Mouse (Mus musculus) heart, postnatal 4 days (tissue): ENCODE data around the gene Tent4a. TPM values are rescaled to one million over a fixed set of nuclear protein-coding genes. Genes with fewer than 3 reads are reported as not detected.
A peak's percentile ranks its signal among the peaks of the same experiment; 100 is the strongest.

Source experiments
- DNase-seq: peaks from one replicate; pipeline ENCODE4 v3.0.0; 2021
- total RNA-seq, 2 experiments: library from RNA; stranded (reverse); gene quantifications; 2 replicates each; pipeline ENCODE4 v1.2.3; 2021

Tent4a gene
- total RNA-seq, 2 experiments from 2014 or later: 23.1 to 25.0 TPM

DNA sequence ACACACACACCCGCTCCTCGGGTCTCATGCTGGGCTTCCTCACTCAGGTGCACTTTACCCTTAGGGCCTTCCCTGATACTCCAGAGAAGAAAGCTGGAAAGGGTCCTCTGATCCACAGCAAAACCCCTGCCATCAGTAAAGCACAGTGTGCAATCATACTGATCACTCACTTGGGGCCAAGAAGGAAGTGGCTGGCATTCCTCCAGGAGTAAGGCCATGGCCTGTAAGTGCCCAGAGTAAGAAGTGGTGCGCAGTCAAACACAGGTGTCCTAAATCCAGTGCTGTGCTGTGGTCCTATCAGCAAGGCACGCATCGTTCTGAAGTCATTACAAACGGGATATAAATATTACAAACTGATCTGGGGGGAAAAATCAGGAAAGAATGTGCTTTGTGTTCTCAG lies 17.0 kb downstream of the Tent4a start:
- DNase-seq: no peak

DNA sequence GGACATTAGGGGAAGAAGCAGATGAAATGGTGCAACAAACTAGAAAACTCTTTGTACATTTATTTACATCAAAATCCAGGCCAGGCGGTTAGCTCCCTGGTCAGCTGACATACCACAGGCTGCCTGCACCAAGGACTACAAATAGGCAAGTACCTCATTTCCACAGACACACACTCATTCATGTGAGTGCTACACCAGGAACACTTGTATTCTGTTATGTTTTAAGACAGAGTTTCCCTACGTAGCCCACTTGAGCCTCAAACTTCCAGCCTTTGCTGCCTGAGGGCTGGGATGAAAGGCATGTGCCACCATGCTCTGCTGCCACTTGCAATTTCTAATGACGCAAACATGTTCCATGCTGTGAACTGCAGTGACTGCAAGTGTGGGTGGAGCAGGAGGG lies 19.3 kb downstream of the Tent4a start:
- DNase-seq: no peak

DNA sequence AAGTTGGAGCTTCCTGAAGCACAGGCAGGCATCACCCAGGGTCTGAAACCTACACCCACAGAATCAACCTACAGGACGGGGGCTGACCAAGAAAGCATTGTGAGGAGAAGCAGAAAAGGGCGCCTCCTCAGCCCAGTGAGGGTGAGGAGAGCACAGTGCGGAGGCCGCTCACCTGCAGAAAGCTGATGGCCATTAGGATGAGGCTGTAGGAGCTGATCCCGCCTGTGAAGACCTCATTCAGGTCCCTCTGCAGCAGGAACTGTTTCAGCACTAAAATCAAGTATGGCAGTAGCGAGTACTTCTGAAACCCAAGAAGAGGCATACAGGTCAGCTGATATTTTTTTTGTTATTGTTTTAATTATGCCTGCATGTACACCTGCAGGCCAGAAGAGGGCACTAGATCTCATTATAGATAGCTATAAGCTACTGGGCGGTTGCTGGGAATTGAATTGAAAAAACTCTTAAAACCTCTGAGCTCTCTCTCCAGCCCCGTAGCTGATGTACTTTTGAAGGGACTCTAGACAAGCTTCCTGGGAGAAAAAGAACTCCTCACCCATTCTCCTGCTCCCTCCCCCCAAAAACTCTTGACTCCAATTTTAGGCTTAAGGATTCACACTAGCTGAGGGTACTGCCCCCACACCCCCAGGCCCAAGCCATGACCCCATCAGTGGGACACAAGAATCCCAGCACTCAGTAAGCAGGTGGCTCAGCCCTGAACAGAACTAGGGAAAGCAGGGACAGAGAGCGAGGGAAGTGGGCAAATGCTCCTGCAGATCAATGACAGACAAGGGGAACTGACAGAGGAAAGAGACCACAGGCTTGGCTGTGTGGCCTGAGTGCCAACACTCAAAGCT lies 24.8 kb downstream of the Tent4a start:
- DNase-seq: no peak

DNA sequence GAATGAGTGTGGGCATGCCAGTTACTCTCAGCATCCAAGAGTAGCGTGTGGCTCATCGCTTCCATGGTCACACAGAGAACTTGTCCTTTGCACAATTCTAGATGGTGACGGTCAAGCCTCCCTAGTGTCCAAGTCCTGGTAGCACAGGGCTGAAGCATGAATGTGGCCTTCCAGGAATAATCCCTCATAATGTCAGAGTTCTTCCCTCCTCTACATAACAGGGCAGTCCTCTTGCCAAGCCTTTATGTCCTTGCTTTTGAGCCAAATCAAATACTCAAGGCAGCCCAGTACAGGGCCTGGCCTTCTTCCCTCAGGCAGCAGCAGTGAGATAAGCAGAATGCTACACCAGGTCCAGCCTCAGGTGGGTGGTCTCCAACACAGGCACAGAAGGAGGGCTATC lies 26.8 kb downstream of the Tent4a start:
- no peak for DNase-seq

DNA sequence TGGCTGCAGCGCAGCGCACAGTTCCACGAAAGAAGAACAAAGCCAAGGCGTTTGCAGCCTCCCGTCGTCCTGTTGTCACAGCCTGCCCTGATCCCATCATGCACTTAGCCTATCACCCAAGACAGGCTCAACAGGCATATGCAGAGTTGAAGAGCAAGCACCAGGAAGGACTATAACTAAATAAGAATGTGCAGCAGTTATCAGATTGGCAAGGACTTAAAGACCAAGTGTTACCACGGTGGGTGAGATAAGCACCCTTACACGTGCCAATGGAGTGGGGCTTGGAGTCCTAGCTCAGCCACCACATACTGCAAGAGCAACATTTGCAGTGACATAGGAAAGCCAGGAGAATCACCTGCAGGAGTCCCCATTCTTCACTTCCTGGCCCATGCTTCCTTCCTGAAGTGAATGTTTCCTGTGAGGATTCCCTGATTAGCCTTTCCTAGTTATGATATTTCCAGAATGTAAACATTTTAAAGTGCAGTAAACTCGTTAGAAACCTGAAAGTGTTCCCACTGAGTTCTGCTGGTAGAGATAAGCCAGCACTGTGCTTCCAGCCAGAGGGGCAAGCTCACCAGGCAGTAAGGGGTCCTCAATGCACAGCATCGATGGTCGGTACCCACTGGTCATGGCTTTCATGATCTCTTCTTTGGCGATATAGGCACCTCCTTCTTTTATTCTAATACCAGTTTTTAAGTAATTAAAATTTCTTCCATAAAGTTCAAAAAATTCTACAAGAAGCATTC lies 27.9 kb downstream of the Tent4a start:
- no peak for DNase-seq

DNA sequence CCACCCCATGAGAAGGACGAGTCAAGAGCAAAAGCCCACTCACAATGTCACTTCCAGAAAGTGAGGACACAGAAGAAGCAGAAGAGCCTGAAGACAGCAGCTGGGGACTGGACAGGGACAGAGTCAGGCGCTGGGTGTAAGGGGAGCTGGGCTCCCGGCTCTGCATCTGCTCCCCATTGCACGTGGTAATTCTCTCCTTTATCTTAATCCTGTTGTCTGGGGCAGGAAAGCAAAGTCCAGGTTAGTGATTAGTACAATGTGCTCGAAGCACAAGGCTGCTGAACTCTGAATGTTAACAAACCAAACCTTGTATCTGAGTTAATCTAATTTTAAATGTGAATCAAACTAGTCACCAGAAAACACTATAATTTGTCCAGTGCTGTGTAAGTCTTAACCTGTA lies 31.6 kb downstream of the Tent4a start:
- no peak for DNase-seq

DNA sequence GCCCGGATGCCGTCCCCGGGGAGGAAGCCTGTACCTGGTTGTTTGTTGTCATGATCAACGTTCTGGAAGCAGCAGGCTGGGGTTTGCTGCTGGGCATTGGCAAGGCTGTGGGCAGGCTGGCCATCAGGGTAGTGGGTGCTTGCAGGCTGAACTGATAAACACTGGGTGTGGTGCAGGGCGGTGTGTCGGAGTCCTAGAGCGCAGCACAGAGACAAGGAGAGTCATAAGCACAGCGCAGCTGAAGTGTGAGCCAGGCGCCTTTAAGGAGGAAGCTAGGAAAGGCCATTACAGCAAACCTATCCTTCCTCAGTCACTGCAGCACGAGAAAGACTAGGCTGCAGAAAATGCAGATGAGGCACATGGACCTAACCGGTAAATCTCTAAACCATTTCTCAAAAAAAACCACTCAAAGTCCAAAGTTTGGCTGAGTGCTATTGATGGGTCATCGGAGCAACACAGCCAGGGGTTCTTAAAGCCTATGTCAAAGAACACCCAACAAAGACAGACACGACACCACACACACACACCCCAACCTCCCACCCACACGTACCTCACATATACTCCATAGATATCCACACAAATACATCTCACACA lies 32.2 kb downstream of the Tent4a start:
- no peak for DNase-seq

DNA sequence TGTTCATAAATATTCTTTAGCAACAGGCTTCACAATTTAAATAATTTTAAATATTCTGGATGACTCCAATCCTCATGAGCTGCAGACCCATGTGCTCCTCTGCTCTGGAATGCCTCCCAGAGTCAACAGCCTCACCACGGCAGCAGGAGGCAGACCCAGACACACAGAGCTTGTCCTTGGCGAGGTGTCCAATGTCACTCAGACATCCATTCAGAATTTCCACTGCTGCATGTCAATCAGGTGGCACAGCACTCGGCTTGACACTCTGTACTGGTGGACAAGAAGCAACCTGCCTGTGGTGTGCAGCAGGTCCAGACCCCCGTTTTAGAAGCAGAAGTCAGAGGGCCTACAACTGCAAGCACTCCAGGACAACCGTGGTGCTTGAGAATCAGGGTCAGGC lies 36.1 kb downstream of the Tent4a start:
- peak; percentile 48 for DNase-seq

DNA sequence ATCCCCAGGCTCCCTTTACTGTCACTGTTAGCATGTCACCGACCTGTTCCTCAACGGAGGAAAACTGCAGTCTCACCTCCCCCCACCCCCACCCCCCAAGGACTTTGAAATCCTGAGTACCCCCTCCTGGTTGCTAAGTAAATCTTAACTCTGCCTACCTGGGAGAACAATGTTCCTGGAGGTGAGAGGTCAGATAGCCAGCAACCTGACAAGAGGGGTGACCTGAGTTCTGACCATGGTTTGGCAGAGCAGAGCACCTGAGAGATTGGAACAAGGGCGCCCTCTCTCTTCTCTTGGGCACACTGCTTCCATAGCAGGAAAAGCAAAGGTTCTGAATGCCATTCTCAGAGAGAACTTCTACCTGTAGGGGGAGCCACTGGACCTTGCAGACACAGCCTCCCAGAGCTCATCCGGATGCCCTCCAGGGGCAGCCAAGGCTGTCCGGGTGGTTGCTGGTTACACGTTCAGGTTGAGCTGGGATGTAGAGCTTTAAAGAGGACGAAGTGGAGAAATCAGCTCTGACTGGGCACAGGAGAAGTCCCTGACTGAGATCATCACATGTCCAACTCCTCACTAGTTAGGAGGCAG lies 41.4 kb downstream of the Tent4a start:
- DNase-seq: peak; percentile 74

DNA sequence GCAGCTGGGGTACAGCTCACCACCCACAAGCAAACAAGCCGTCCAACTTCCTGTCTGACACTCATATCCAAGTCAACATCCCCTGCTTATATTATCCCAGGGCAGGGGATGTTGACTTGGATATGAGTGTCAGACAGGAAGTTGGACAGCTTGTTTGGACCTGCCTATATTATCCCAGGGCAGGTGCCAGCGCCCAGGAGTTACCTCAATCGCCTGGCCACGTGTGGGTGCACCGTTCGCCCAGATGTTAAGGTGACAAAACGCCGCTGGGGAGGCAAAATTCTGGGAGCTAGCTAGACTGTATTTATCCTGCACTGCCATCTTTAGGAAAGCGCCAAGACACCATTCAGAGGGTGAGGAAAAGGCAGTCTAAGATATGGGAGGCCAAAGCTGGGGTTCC lies 44.6 kb downstream of the Tent4a start:
- DNase-seq: no peak

DNA sequence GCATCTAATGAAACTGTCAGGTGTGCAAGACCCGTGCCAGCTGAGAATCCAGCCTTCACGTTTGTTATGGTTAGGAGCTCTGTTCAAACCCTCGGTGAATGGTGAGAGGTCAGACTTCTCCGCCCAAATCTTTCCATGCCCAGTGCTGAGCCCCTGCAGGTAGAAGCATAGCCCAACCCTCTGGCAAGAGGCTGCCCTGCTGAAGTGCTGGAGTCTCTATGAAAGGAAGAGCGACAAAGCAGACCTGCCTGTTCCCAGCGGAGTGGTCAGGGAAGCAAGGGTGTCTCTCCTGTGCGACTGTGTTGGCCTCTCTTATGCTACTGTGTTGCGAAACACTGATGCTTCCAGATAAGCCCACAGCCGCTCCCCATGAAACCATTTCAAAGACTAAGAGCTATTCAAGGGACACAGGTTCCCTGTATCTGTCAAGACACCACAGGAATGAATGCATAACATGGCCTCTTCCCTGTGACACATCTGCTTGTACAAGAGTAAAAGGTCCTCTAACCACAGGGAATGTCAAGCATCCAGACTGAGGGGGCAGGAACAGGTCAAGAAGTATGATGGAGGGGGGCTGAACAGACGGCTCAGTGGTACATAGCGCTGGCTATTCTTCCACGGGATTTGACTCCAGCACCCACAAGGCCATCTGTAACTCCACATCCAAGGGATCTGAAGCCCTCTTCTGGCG lies 45.7 kb downstream of the Tent4a start:
- DNase-seq: no peak

DNA sequence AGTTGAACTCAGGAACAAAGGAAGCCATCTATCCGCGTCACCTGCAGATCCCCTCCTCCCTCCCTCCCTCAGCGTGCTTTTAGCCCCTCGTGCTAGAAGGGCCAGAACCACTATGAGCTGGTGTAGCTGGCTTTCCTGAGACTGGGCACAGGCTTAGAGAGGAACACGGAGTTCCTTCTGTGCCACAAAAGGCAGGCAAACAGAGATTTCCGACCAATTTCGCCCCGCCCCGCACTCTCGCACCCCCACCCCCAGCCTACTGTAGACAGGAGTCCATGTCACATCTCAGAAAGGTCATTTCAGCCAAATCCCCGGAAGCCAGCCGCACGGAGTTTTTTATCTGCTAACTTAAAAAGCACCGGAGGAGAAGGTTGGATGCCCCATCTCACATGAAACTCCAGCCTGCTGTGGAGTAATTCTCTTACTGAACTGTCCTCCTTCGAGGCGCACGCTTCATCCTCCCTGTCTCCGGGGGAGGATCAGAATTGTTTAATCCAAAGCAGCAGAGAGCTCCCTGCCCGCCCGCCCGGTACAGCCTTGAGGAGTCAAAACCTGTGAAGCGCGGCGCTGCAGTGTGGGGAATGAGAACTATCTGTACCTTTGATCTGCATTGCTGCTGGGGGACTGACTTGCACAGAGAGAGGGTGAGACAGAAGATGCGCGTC lies 46.7 kb downstream of the Tent4a start:
- DNase-seq: no peak

DNA sequence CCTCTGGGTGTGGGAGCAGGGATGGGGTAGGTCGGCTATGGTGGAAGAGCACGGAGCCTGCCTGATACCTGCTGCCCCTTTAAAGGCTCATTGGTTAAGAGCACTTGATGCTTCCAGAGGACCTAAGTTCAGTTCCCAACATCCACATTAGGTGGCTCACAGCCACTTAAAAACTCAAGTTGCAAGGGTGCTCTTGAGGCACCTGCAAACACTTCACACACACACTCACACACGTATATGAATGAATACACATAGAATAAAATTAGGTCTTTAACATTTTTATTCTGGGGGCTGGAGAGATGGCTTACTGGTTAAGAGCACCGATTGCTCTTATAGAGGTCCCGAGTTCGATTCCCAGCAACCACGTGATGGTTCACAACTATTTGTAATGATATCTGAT lies 47.3 kb downstream of the Tent4a start:
- no peak for DNase-seq

DNA sequence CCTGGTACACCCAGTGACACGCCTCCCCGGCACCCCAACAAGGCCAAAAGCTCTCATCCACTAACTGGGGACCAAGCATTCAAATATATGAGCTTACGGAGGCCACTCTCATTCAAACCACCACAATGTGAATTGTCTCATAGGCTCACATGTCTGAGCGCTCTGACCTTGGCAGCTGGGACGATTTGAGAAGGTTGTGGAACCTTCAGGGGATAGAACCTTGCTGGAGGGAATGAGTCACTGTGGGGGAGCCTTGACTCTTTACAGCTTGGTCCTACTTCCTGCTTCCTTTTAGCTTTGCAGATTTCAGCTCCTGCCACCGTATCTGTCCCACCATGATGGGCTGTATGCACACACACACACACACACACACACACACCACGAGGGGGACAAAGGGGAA lies 48.6 kb downstream of the Tent4a start:
- DNase-seq: no peak

DNA sequence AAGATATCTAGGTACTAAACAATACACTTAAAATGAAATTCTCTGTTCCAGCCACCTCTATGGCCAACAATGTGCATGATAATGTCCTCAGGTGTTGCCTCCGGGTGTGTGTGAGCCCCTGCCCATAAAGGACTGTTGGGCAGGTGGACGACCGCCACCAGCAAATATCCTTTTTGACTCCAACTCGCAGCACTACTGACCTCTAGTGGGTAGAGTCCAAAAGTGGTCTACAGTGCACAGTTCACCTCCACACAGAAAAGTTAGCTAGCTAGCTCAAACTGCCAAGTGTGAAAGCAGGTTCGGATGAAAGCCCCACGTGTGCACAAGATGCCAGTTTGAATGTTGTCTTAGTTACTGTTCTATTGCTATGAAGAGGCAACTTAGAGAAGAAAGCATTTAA lies 49.1 kb downstream of the Tent4a start:
- DNase-seq: peak; percentile 49

DNA sequence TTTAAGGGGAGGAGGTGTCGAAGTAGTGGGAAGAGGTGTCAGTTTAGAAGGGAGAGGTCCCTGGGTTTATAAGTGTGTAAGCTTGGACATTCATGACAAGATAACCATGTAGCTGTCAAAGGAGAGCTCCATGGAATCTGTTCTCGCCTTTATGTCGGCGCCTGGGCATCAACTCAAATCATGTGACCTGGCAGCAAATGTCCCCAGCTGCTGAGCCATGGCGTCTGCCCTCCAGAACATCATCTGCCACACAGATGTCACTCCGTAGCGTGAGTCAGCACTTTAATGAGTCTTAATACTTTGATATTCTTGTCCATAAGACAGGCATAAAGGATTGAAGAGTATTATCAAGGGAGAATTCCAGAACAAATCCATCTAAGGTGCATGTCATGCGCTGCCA lies 51.7 kb downstream of the Tent4a start:
- DNase-seq: peak; percentile 62

DNA sequence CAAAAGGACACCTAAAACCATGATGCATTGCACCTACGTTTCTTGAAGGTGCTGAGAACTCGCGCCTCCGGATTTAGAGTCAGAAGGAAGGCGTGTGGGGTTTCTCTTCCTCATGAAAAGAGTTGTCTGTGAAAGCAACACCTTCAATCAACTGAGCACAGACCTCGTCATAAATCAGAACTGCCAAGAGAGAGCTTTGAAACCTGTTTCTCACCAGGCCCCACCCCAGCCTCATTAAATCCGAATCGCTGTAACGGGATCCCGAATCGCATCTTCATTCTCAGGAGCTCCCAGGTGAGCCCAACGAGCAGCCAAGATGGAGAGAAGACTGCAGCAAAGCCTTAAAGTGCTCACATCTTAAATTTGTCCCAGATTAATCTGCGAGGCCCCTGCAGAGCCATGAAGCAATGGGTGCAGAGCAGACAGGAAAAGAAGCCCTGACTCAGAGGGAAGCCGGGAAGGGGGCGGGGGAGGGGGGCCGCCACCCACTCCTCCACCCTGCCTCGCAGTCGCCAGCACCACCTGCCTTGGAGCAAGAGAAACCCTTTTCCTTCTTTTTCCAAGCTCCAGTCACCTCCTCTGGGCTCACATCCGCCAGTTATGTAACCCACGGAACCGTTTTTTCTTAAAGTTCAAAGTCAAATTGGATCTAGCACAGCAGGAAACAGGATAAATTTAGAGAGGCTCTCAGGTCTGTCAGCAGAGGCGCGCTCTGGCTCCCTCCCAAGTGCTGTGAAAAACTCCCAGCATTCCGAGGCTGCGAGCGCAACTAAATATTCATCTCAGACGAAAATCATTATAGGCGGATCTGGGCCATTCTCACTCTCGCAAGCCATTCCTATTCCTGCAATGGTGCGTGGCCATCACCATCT lies 52.5 kb downstream of the Tent4a start:
- DNase-seq: peak; percentile 81

DNA sequence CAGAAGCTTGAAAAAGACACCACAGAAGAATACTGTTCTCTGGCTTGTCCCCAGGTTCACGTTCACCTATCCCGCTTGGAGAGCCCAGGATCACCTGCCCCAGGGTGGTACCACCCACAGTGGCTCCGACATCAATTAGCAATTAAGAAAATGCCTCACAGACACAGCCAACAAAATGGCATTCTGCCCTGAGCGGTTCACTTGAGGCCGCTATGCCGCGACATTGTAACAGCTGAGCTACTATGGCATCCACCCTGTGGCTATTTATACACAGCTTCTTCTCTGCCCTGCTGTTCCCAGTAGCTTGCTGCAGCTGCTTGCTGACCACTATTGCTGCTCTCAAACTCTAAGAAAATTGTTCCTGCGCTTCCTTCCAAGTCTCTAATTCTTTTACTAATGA lies 53.4 kb downstream of the Tent4a start:
- peak; percentile 58 for DNase-seq

DNA sequence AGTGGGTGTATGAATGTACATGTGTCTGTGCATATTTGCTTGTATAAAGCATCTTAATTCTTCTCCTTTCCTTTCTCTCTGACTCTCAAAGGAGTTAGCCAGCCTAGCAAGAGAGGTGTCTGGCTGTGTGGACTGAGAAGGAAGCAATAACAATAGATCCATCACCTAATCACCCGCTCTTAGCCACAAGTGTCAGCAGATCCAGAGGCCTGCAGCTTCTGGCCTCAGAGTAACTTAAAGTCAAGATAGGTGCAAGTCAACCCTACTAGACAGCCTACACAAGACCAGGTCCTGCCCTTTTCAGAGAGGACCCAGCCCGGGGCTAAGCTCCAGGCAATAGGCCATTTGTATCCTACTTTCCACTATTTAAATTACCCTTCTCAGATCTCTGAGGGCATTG lies 54.5 kb downstream of the Tent4a start:
- no peak for DNase-seq

DNA sequence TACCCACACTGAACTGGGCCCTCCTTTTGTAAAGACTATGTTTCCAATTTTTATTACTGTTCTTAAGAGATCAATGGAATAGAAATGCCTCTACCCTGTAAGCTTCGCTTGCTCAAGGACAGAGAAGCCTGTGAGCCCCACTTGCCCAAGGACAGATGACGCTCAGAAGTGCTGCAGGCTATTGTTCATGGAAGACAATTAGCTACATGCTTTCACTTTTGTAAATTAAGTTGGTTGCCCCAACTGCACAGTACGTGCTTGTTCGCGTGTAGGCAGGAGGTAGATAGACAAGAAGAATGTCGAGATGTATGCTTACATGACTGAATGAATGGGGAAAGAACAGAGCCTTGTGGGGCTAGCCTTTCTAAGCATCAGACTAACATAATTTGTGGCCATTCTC lies 55.7 kb downstream of the Tent4a start:
- no peak for DNase-seq
